Mouse (Mus musculus): ENCODE measurements around the gene Ip6k1.

Ip6k1 gene

GRCm38 (mm10) chr9:108054331-108055040 lies 52.2 kb downstream of the Ip6k1 start:
- DNase-seq (ENCODE audit: low read depth, low spot score) = no peak
- no peaks in the 10 kb centered on the region for H3K27me3 ChIP-seq (ENCODE audit: control insufficient read depth, insufficient read depth, low read length, poor library complexity, severe bottlenecking)
- peaks cover 10% of the 10 kb centered on the region for H3K36me3 ChIP-seq (ENCODE audit: control insufficient read depth, insufficient read depth, low read length, poor library complexity, severe bottlenecking)

- Histone ChIP-seq H3K36me3 (ENCODE audit: control insufficient read depth, insufficient read depth, low read length, poor library complexity, severe bottlenecking) (peaks cover 12% of the 10 kb centered on the region), H3K27me3 (ENCODE audit: control insufficient read depth, insufficient read depth, low read length, poor library complexity, severe bottlenecking) (no peaks in the 10 kb centered on the region)
- DNase-seq (ENCODE audit: low read depth, low spot score) = no peak
These were observed 52.8 kb downstream of the Ip6k1 start for GRCm38 (mm10) chr9:108055061-108055460.

GRCm38 (mm10) chr9:108055661-108056237 lies 53.4 kb downstream of the Ip6k1 start:
- H3K27me3 ChIP-seq (ENCODE audit: control insufficient read depth, insufficient read depth, low read length, poor library complexity, severe bottlenecking) = no peaks in the 10 kb centered on the region
- peaks cover 14% of the 10 kb centered on the region for H3K36me3 ChIP-seq (ENCODE audit: control insufficient read depth, insufficient read depth, low read length, poor library complexity, severe bottlenecking)
- DNase-seq (ENCODE audit: low read depth, low spot score) = no peak

GRCm38 (mm10) chr9:108056361-108057261 lies 54.3 kb downstream of the Ip6k1 start:
- H3K27me3 ChIP-seq (ENCODE audit: control insufficient read depth, insufficient read depth, low read length, poor library complexity, severe bottlenecking) = no peaks in the 10 kb centered on the region
- peaks cover 12% of the 10 kb centered on the region for H3K36me3 ChIP-seq (ENCODE audit: control insufficient read depth, insufficient read depth, low read length, poor library complexity, severe bottlenecking)
- no peak for DNase-seq (ENCODE audit: low read depth, low spot score)

GRCm38 (mm10) chr9:108057262-108057562 lies 54.9 kb downstream of the Ip6k1 start:
- DNase-seq (ENCODE audit: low read depth, low spot score) = no peak
- peaks cover 16% of the 10 kb centered on the region for H3K36me3 ChIP-seq (ENCODE audit: control insufficient read depth, insufficient read depth, low read length, poor library complexity, severe bottlenecking)

GRCm38 (mm10) chr9:108058291-108058690 lies 56.0 kb downstream of the Ip6k1 start:
- Histone ChIP-seq H3K27me3 (ENCODE audit: control insufficient read depth, insufficient read depth, low read length, poor library complexity, severe bottlenecking) (no peaks in the 10 kb centered on the region), H3K36me3 (ENCODE audit: control insufficient read depth, insufficient read depth, low read length, poor library complexity, severe bottlenecking) (peaks cover 18% of the 10 kb centered on the region)
- no peak for DNase-seq (ENCODE audit: low read depth, low spot score)

More at GRCm38 (mm10) chr9:108057262-108057562, 54.9 kb downstream of the Ip6k1 start:
- no peaks in the 10 kb centered on the region for H3K27me3 ChIP-seq (ENCODE audit: control insufficient read depth, insufficient read depth, low read length, poor library complexity, severe bottlenecking)

- Histone ChIP-seq H3K27me3 (ENCODE audit: control insufficient read depth, insufficient read depth, low read length, poor library complexity, severe bottlenecking) (no peaks in the 10 kb centered on the region), H3K36me3 (ENCODE audit: control insufficient read depth, insufficient read depth, low read length, poor library complexity, severe bottlenecking) (peaks cover 15% of the 10 kb centered on the region)
- DNase-seq (ENCODE audit: low read depth, low spot score) = no peak
These were observed 59.8 kb downstream of the Ip6k1 start for GRCm38 (mm10) chr9:108062142-108062541.

- Histone ChIP-seq H3K36me3 (ENCODE audit: control insufficient read depth, insufficient read depth, low read length, poor library complexity, severe bottlenecking) (peaks cover 15% of the 10 kb centered on the region), H3K27me3 (ENCODE audit: control insufficient read depth, insufficient read depth, low read length, poor library complexity, severe bottlenecking) (no peaks in the 10 kb centered on the region)
- no peak for DNase-seq (ENCODE audit: low read depth, low spot score)
These were observed 61.1 kb downstream of the Ip6k1 start for GRCm38 (mm10) chr9:108063361-108063760.

- peak; percentile 71 for DNase-seq (ENCODE audit: low read depth, low spot score)
- Histone ChIP-seq H3K36me3 (ENCODE audit: control insufficient read depth, insufficient read depth, low read length, poor library complexity, severe bottlenecking) (peaks cover 12% of the 10 kb centered on the region), H3K27me3 (ENCODE audit: control insufficient read depth, insufficient read depth, low read length, poor library complexity, severe bottlenecking) (no peaks in the 10 kb centered on the region)
These were observed 63.2 kb downstream of the Ip6k1 start for GRCm38 (mm10) chr9:108065491-108066011.

- no peak for DNase-seq (ENCODE audit: low read depth, low spot score)
- H3K36me3 ChIP-seq (ENCODE audit: control insufficient read depth, insufficient read depth, low read length, poor library complexity, severe bottlenecking) = peaks cover 5% of the 10 kb centered on the region
- H3K27me3 ChIP-seq (ENCODE audit: control insufficient read depth, insufficient read depth, low read length, poor library complexity, severe bottlenecking) = no peaks in the 10 kb centered on the region
These were observed 64.9 kb downstream of the Ip6k1 start for GRCm38 (mm10) chr9:108067199-108067598.

GRCm38 (mm10) chr9:108067900-108068299 lies 65.6 kb downstream of the Ip6k1 start:
- H3K27me3 ChIP-seq (ENCODE audit: control insufficient read depth, insufficient read depth, low read length, poor library complexity, severe bottlenecking) = no peaks in the 10 kb centered on the region
- H3K36me3 ChIP-seq (ENCODE audit: control insufficient read depth, insufficient read depth, low read length, poor library complexity, severe bottlenecking) = peaks cover 3% of the 10 kb centered on the region; the same call in 1 of the 2 replicates
- DNase-seq (ENCODE audit: low read depth, low spot score) = peak; percentile 90

- H3K27me3 ChIP-seq (ENCODE audit: control insufficient read depth, insufficient read depth, low read length, poor library complexity, severe bottlenecking) = no peaks in the 10 kb centered on the region
These were observed 66.7 kb downstream of the Ip6k1 start for GRCm38 (mm10) chr9:108069007-108069406.

GRCm38 (mm10) chr9:108069529-108069928 lies 67.2 kb downstream of the Ip6k1 start:
- Histone ChIP-seq H3K36me3 (ENCODE audit: control insufficient read depth, insufficient read depth, low read length, poor library complexity, severe bottlenecking) (peaks cover 3% of the 10 kb centered on the region; the same call in 1 of the 2 replicates), H3K27me3 (ENCODE audit: control insufficient read depth, insufficient read depth, low read length, poor library complexity, severe bottlenecking) (no peaks in the 10 kb centered on the region)
- DNase-seq (ENCODE audit: low read depth, low spot score) = no peak

More at GRCm38 (mm10) chr9:108069007-108069406, 66.7 kb downstream of the Ip6k1 start:
- no peak for DNase-seq (ENCODE audit: low read depth, low spot score)
- H3K36me3 ChIP-seq (ENCODE audit: control insufficient read depth, insufficient read depth, low read length, poor library complexity, severe bottlenecking) = peaks cover 3% of the 10 kb centered on the region; the same call in 1 of the 2 replicates

GRCm38 (mm10) chr9:108071801-108072200 lies 69.5 kb downstream of the Ip6k1 start:
- no peak for DNase-seq (ENCODE audit: low read depth, low spot score)
- peaks cover 2% of the 10 kb centered on the region for H3K36me3 ChIP-seq (ENCODE audit: control insufficient read depth, insufficient read depth, low read length, poor library complexity, severe bottlenecking)
- no peaks in the 10 kb centered on the region for H3K27me3 ChIP-seq (ENCODE audit: control insufficient read depth, insufficient read depth, low read length, poor library complexity, severe bottlenecking)

All from splenic B cell, adult 2 months (primary cell).